Mouse (Mus musculus) liver, postnatal 0 days (tissue): Measurements from ENCODE around the gene Nagpa. TPM values are rescaled to one million over a fixed set of nuclear protein-coding genes. Genes with fewer than 3 reads are reported as not detected.

Source experiments
- ATAC-seq: fragments of 200-750 bp; cut with Nextera tagmentation; 2 replicates; pipeline ENCODE4 v1.8.0; 2017; ENCODE audit warnings: mild to moderate bottlenecking, moderate library complexity
- DNase-seq: peaks from one replicate; pipeline ENCODE4 v3.0.0-alpha.2; 2016
- H3K27ac ChIP-seq: fragments of 300-500 bp; sonication (generic); 2 replicates; pipeline ENCODE4 v1.5.1; 2014; ENCODE audit warnings: antibody characterized with exemption, moderate library complexity, mild to moderate bottlenecking, low read depth
- H3K27me3 ChIP-seq: fragments of 300-500 bp; sonication (generic); 2 replicates; pipeline ENCODE4 v1.6.1; 2014; ENCODE audit warnings: low read length, control low read depth, mixed read lengths; ENCODE audit not compliant: insufficient read depth
- H3K36me3 ChIP-seq: fragments of 300-500 bp; sonication (generic); replicated peaks from 2 replicates; pipeline ENCODE4 v1.6.1; 2014; ENCODE audit warnings: mild to moderate bottlenecking, control low read depth, low read length, moderate library complexity, mixed read lengths; ENCODE audit not compliant: insufficient read depth
- H3K4me1 ChIP-seq: fragments of 300-500 bp; sonication (generic); 2 replicates; pipeline ENCODE4 v1.6.1; 2014; ENCODE audit warnings: antibody characterized with exemption, mild to moderate bottlenecking, control low read depth; ENCODE audit not compliant: insufficient read depth
- H3K4me2 ChIP-seq: fragments of 300-500 bp; sonication (generic); 2 replicates; pipeline ENCODE4 v1.6.1; 2014; ENCODE audit warnings: low read depth, mild to moderate bottlenecking, low read length, moderate library complexity, mixed read lengths
- H3K4me3 ChIP-seq: fragments of 300-500 bp; sonication (generic); 2 replicates; pipeline ENCODE4 v1.5.1; 2014; ENCODE audit warnings: low read depth, low read length
- H3K9ac ChIP-seq: fragments of 300-500 bp; sonication (generic); replicated peaks from 2 replicates; pipeline ENCODE4 v1.6.1; 2014; ENCODE audit warnings: mild to moderate bottlenecking, moderate library complexity
- H3K9me3 ChIP-seq: fragments of 300-500 bp; sonication (generic); 2 replicates; pipeline ENCODE4 v1.6.1; 2016; ENCODE audit warnings: mild to moderate bottlenecking, control low read depth, low read length, mixed read lengths
- CTCF ChIP-seq: sonication (generic); IDR thresholded peaks from 2 replicates; pipeline ENCODE4 v1.5.1; 2016; ENCODE audit warnings: antibody characterized with exemption, low read depth
- EP300 ChIP-seq: IDR thresholded peaks from 2 replicates; pipeline ENCODE4 v1.6.1; 2016; ENCODE audit warnings: antibody characterized with exemption, low read depth, mild to moderate bottlenecking
- WGBS: fragments of 180-500 bp; shearing (Covaris S2); extraction: QIAGEN DNeasy Blood & Tissue Kit; methylation state at CpG from one replicate; pipeline ENCODE4 v1.1.7; 2014; ENCODE audit not compliant: insufficient replicate concordance; 5-methylcytosine and 5-hydroxymethylcytosine counted together
- microRNA-seq: library from miRNA; unstranded; fragments of <30 nt; microRNA quantifications from one replicate; pipeline ENCODE4, GENCODE M21; 2016
- polyA plus RNA-seq: library from polyadenylated mRNA; unstranded; fragments of >200 nt; fragmentation: Nextera tagmentation; extraction: Ambion mirVana; gene quantifications from 2 replicates; pipeline ENCODE4 v1.2.1, GENCODE M21; 2015

Nagpa gene
- polyA plus RNA-seq, 1 experiment from 2014 or later: 7.7 TPM

DNA sequence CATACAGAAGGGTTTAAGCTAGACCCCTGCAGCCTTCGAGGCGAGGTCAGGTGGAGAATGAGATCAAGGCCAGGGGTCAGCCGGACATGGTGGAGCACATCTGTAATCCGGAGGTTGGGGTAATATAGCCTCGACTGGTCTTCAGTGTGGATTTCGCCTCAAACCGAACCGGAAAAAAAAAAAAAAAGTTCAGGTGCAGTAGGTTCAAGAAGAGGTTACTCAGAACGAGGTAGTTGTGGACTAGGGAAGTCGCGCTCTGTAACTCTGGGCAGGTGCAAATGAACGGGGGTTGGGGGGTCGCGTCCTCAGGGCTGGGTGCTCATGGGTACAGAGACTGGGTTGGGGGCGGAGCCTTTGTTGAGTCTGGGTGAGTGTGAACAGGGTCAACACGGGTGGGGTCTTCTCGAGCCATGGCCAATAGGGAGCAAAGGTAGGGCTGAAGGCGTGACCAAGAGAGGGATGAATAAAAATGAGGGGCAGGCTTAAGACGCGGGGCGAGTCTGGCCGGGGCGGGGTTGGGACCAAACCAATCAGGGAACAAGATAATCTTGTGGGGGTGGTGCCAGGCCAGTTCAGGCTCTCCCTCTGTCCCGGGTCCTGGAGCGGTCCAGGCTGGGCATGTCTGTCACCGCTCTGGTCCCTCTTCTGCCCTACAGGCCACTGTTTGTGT, 57.3 kb downstream of the Nagpa start:
- Histone ChIP-seq H3K27me3 (0 out of 2 replicates have a peak, but pooled peaks cover 5% of the 10 kb centered on the region), H3K4me3 (0 out of 2 replicates have a peak overlapping the region, but pooled peaks have one; percentile 17), H3K9ac (no peak overlapping the region), H3K27ac (no peak overlapping the region), H3K4me2 (peak overlapping the region; percentile 63), H3K9me3 (no peaks in the 10 kb centered on the region), H3K36me3 (no peaks in the 10 kb centered on the region), H3K4me1 (peaks cover 9% of the 10 kb centered on the region)
- ATAC-seq (peak; percentile 92), DNase-seq (peak; percentile 73)
- TF ChIP-seq EP300: no peak
- TF ChIP-seq CTCF: no peak
- WGBS: under 1% methylated on average over 26 of the region's 26 CpGs

DNA sequence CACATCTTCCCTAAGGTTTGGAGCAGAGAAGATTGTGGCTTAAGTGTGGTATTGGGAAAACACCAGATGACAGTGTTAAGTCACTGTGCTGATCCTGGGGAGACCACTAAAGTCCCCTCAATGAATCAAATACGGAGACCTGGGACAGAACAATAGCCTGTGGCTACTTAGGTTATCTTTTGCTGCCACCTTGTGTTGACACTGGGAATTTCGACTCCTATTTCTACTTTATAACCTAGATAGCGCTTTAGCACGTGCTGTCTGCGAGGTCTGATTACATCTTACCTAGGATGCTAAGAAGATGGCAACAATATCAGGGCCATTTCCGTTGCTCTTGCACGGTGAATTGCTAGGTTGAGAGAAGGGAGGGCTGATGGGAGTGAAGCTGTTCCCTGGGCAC, 58.2 kb downstream of the Nagpa start:
- Histone ChIP-seq H3K4me2 (no peak overlapping the region), H3K27me3 (0 out of 2 replicates have a peak, but pooled peaks cover 5% of the 10 kb centered on the region)

More for the DNA sequence above, 58.2 kb downstream of the Nagpa start:
- no peak for TF ChIP-seq EP300
- TF ChIP-seq CTCF: peak; percentile 80
- H3K27ac ChIP-seq: no peak overlapping the region
- WGBS: 1% methylated on average over 7 of the region's 7 CpGs
- peaks cover 9% of the 10 kb centered on the region for H3K4me1 ChIP-seq
- no peaks in the 10 kb centered on the region for H3K36me3 ChIP-seq
- H3K4me3 ChIP-seq: no peak overlapping the region
- H3K9ac ChIP-seq: no peak overlapping the region
- ATAC-seq (peak; percentile 50; the same call in 1 of the 2 replicates), DNase-seq (peak; percentile 71)
- H3K9me3 ChIP-seq: no peaks in the 10 kb centered on the region

Small RNAs within 50 kb of the gene (microRNA-seq; reads per million reads assigned to microRNA genes)
- gene Gm23689 (not detected), gene Gm26095 (not detected), gene Mir6364 (not detected)

Other genes with a start within 250 kb of the Nagpa start
- 10.5 and 13.0 TPM in 2 replicates for gene Anks3, start 239.8 kb downstream of the Nagpa start, polyA plus RNA-seq
- not detected in 2 replicates for gene Sept12, start 206.2 kb downstream of the Nagpa start, polyA plus RNA-seq
- 23.6 and 23.7 TPM in 2 replicates for gene Smim22, start 196.7 kb downstream of the Nagpa start, polyA plus RNA-seq
- 105 and 114 TPM in 2 replicates for gene Rogdi, start 190.5 kb downstream of the Nagpa start, polyA plus RNA-seq
- gene Glyr1, start 154.1 kb downstream of the Nagpa start, polyA plus RNA-seq: 31.4 and 35.7 TPM in 2 replicates
- gene Ubn1, start 154.0 kb downstream of the Nagpa start, polyA plus RNA-seq: 6.4 and 6.5 TPM in 2 replicates
- gene Ppl, start 71.6 kb downstream of the Nagpa start, polyA plus RNA-seq: 0.39 and 0.54 TPM in 2 replicates
- 0.04 TPM in 1 of 2 replicates, not detected in the other for gene Sec14l5, start 56.9 kb downstream of the Nagpa start, polyA plus RNA-seq
- 1.8 and 2.4 TPM in 2 replicates for gene AU021092, start 18.3 kb upstream of the Nagpa start, polyA plus RNA-seq
- 16.3 and 16.9 TPM in 2 replicates for gene Alg1, start 29.6 kb upstream of the Nagpa start, polyA plus RNA-seq
- gene Eef2kmt, start 52.0 kb upstream of the Nagpa start, polyA plus RNA-seq: 8.3 and 8.9 TPM in 2 replicates